Mouse (Mus musculus) left cerebral cortex, adult 8-10 months (tissue): ENCODE data around the gene Chuk. TPM values are rescaled to one million over a fixed set of nuclear protein-coding genes. Genes with fewer than 3 reads are reported as not detected.

Source experiments
- DNase-seq, 2 experiments: peaks; one replicate each; pipeline ENCODE4 v3.0.0; 2022; ENCODE audit warnings: low spot score in 2 of 2
- total RNA-seq, 4 experiments: library from RNA; stranded (reverse); gene quantifications; 2 replicates each; pipeline ENCODE4 v1.2.4; 2022

Chuk gene
- total RNA-seq, 4 experiments from 2014 or later: 39.6 to 46.5 (median 44.0) TPM

DNA sequence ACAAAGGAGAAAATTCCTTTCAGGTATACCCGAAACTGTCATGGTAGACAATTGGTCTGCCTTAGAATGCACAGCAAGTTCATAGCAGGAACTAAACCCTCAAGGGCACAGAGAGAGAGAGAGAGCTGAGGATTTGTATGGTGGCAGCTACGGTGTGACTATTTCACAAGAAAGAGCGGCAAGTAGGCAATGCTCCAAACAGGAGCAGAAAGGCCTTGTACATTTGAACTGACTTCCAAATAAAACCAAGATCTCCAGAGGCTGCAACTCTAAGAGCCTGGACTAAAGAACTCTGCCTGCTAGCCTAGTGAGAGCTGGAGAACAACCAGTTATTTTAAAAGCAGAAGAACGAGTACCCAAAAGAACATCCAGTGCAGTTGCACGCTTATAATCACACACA lies 65.2 kb downstream of the Chuk start:
- no peak for DNase-seq

DNA sequence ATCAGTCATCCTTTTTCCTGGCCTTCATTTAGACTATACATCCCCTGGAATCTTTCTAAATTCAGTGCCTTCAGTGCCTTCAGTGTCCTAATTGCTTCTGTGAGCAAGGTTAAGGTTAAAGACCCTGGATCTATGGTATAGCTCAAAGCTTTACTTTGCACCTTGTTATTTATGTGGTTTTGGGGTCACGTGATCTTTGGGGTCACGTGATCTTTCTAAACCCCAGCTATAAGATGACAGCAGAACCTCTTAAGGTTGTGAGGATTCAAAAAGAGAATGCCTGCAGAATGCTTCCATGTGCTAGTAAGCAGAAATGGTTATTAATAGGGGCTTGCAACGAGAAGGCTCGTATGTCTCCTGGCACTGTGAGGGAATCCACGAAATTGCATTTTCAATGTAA lies 73.9 kb downstream of the Chuk start:
- DNase-seq: no peak

DNA sequence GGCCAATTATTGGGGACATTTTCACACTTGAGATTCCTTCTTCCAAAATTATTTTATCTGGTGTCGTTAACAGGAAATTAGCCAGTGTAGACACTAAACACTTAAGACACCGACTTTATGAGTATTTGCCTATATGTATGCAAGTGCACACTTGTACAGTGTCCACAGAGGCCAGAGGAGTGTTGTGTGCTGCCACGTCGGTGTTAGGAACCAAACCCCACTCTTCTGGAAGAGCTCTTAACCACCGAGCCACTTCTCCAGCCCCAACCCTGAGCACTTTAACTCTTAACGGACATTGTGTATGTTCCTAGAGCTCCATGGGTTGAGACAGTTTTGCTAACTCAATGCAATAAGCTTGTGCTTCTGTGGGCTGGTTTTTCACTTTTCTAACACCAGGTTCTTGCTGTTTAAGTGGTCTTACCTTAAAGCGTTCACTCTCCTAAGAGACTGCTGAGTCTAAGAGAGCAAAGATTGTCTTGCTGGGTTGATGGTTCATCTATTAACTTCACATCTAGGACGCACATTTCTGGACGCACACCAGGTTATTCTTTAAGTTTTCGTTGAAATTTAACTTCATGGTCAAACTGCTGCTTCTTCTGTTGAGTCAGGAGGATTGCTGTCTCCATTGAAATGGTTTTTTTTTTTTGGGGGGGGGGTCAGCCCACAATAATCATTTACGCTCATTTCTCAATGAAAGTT lies 75.1 kb downstream of the Chuk start:
- no peak for DNase-seq

DNA sequence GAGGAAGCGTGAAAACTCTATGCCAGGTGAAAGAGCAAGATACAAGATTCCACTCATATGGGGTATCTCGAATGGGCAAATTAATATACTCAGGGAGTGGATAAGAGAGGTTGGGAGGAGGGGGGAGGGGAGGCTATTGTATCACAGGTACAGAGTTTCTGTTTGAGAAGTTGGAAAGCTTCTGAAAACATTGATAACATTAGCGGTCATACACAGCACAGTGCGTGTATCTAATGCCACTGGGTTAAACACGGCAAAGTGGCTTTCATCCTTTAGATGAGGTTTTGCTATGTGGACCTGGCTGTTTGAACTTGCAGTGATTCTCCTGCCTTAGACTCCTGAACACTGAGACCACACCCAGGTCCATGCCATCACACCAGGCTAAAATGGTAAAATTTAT lies 77.3 kb downstream of the Chuk start:
- DNase-seq: no peak

DNA sequence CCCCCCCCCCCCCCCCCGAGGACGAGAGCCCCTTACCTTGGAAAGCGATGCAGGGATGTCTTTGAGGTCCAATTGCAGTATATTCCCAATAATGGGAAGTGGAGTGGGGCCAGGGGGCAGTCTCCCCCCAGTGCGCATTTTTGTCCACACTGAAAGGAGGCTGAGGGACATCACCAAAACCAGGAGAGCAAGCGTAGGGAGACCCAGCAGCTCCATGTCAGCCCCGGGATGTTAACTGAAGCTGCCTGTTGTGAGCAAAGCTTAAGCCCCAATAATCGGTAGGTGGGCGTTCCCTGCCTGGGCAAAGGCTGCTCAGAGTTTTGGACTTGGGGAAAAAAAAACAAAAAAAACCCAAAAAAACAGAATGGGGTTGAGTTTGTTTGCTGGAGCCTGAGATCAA lies 78.3 kb downstream of the Chuk start, which contains the start of gene Cyp2c23:
TSS of gene Cyp2c23 (minus strand) at position 237 of the 400 bp plus-strand sequence.
- DNase-seq: no peak

DNA sequence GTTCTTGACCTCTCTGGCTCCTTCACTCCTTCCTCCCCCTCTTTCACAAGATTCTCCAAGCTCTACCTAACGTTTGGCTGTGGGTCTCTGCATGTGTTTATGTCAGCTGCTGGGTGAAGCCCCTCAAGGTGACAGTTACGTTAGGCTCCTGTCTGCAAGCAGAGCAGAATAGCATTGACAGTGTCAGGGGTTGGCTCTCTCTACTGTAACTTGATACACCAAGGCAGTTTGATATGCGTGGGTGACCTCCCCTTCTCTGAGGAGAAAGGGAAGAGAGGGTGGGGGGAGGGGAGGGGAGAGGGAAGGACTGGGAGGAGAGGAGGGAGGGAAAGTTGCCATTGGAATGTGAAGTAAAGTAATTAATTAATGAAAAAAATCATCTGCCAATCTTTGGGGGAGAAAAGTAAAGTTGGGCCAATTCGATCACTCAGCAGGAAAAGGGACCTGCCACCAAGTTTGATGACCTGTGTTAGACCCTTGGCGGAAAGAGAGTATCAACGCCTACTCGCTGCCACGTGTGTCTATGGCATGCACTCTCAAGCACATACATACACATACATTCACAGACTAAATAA lies 80.2 kb downstream of the Chuk start:
- no peak for DNase-seq

DNA sequence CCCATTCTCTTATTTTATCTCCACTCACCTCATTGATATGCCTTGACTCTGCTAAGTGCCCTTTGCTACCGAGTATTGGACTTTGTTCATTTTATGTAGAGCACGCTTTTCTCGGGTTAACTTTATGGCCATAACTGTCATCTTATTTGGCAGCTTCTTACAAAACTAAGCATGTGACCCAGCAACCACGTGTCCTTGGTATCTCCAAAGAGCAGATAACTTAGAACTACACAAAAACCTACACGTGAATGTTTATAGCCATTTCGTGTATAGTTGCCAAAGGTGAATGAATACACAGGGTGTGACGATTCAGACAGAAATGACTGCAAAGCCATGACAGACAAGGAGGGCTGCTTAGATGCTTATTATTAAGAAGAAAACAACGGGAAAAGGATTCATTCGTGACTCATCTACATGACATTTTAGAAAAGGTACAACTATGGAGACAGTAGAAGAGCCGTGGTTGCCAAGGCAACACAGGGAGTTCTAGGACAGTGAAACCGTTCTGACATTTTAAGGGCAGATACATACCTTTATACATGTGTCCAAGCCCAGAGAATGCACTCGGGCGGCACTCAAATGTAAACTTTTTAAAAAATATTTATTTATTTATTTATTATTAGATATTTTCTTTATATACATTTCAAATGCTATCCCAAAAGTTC lies 82.2 kb downstream of the Chuk start:
- DNase-seq: no peak

Other genes with a start within 250 kb of the Chuk start
- 10 to 100 TPM; 12.7 to 15.6 (median 14.8) TPM for gene Dnmbp, start 167.3 kb downstream of the Chuk start, total RNA-seq
- gene Cpn1, start 120.9 kb downstream of the Chuk start, total RNA-seq: under 1 TPM in 3 of 4 experiments, not detected in 1; 0.25 to 0.63 (median 0.53) TPM
- gene Cyp2c23, start 78.3 kb downstream of the Chuk start, total RNA-seq: under 1 TPM in 3 of 4 experiments, not detected in 1; 0.20 to 0.32 (median 0.28) TPM
- gene Erlin1, start 37.7 kb downstream of the Chuk start, total RNA-seq: 10 to 100 TPM; 23.2 to 26.1 (median 25.1) TPM
- gene Cwf19l1, start 28.4 kb upstream of the Chuk start, total RNA-seq: 10 to 100 TPM; 18.1 to 22.0 (median 19.1) TPM
- gene Bloc1s2, start 39.0 kb upstream of the Chuk start, total RNA-seq: 10 to 100 TPM; 53.2 to 61.1 (median 58.7) TPM
- under 1 TPM; 0.17 to 0.59 (median 0.44) TPM for gene Pkd2l1, start 85.0 kb upstream of the Chuk start, total RNA-seq
- gene Scd3, start 95.8 kb upstream of the Chuk start, total RNA-seq: 1 to 10 TPM; 2.9 to 3.8 (median 3.1) TPM
- 100 to 1,000 TPM; 702 to 768 (median 723) TPM for gene Scd2, start 186.2 kb upstream of the Chuk start, total RNA-seq
- gene Scd4, start 225.6 kb upstream of the Chuk start, total RNA-seq: 1 to 10 TPM; 2.3 to 3.4 (median 2.8) TPM